Mouse (Mus musculus): Measurements from ENCODE around the gene Chit1. TPM values are rescaled to one million over a fixed set of nuclear protein-coding genes. Genes with fewer than 3 reads are reported as not detected.

Gene Chit1
- total and polyA plus RNA-seq, 3 experiments: not detected

DNA sequence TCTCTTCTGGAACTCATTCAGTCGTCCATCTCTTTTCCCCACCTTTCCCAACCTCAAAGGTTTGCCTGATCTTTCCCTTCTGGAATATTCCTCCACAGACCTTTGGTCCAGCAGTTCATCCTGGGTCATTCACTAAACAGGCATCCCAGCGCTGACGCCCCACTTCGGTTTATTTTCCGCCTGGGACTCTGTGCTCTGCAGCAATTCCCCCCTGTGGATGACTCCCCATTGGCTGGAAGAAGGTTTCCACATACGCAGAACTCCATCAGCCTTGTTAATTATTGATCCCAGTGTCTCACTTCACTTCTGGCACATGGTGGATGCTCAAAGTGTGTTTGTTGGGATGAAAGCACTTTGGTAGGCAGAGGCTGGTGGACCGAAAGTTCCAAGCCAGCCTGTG, 52.4 kb downstream of the Chit1 start:
- Histone ChIP-seq H3K9me3 (replicated peaks) (no peaks in the 10 kb centered on the region), H3K4me1 (ENCODE audit: insufficient read depth, low read depth, low read length) (peaks cover 3% of the 10 kb centered on the region; the same call in 1 of the 2 replicates), H3K27me3 (ENCODE audit: insufficient read depth, low read length) (peaks cover 42% of the 10 kb centered on the region), H3K36me3 (replicated peaks) (no peaks in the 10 kb centered on the region), H3K4me3 (ENCODE audit: low read depth, low read length) (no peak overlapping the region)
- TF ChIP-seq CTCF (IDR thresholded peaks at IDR 0.05; ENCODE audit: low read depth, low read length) (no peak), TAL1 (conservative IDR thresholded peaks at IDR 0.05; ENCODE audit: low read depth, low read length) (no peak), POLR2AphosphoS5 (IDR thresholded peaks at IDR 0.05; ENCODE audit: insufficient replicate concordance, low read depth, low read length) (no peak), GATA1 (IDR thresholded peaks at IDR 0.05; ENCODE audit: borderline replicate concordance, low read length) (no peak), GATA2 (IDR thresholded peaks at IDR 0.05; ENCODE audit: borderline replicate concordance, low read depth, low read length) (no peak)
- DNase-seq (ENCODE audit: low spot score) (no peak), ATAC-seq (ENCODE audit: extremely low read depth, insufficient number of reproducible peaks, low FRiP score, poor library complexity, severe bottlenecking) (no peak)

DNA sequence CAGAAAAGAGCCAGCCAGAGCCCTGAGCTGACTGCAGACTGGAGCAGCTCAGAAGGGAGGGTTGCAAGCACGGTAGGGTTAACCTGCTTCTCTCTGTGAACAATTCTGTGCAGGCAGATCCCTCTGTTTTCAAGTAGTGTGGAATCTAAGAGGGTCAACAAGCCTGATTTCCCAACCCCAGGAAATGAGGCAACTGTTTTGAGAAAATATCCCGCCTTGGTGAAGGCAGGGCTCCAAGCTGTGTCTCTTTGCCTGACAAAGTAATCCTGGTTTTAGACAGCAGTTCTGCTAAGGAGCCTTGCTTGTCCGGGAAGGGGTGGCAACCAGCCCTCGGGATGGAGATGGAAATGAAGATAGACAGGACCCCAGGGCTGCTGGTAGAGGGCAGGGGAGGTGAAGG, 53.4 kb downstream of the Chit1 start:
- ATAC-seq (ENCODE audit: extremely low read depth, insufficient number of reproducible peaks, low FRiP score, poor library complexity, severe bottlenecking) (no peak), DNase-seq (ENCODE audit: low spot score) (no peak)
- Histone ChIP-seq H3K9me3 (replicated peaks) (no peaks in the 10 kb centered on the region), H3K27me3 (ENCODE audit: insufficient read depth, low read length) (peaks cover 50% of the 10 kb centered on the region), H3K4me3 (ENCODE audit: low read depth, low read length) (no peak overlapping the region), H3K36me3 (replicated peaks) (no peaks in the 10 kb centered on the region), H3K4me1 (ENCODE audit: insufficient read depth, low read depth, low read length) (peaks cover 6% of the 10 kb centered on the region; the same call in 1 of the 2 replicates)
- TF ChIP-seq GATA1 (IDR thresholded peaks at IDR 0.05; ENCODE audit: borderline replicate concordance, low read length) (no peak), POLR2AphosphoS5 (IDR thresholded peaks at IDR 0.05; ENCODE audit: insufficient replicate concordance, low read depth, low read length) (no peak), TAL1 (conservative IDR thresholded peaks at IDR 0.05; ENCODE audit: low read depth, low read length) (no peak), GATA2 (IDR thresholded peaks at IDR 0.05; ENCODE audit: borderline replicate concordance, low read depth, low read length) (no peak), CTCF (IDR thresholded peaks at IDR 0.05; ENCODE audit: low read depth, low read length) (no peak)

DNA sequence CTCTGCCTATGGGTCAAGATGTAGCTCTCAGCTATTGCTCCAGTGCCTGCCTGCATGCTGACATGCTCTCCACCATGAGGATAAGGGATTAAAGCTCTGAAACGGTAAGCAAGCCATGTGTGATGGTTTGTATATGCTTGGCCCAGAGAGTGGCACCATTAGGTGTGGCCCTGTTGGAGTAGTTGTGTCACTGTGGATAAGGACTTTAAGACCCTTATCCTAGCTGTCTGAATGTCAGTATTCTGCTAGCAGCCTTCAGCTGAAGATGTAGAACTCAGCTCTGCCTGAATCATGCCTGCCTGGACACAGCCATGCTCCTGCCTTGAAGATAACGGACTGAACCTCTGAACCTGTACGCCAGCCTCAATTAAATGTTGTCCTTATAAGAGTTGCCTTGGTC, 55.5 kb downstream of the Chit1 start:
- no peak overlapping the region for H3K4me3 ChIP-seq (ENCODE audit: low read depth, low read length)
- H3K27me3 ChIP-seq (ENCODE audit: insufficient read depth, low read length): peaks cover 40% of the 10 kb centered on the region
- no peak for TF ChIP-seq POLR2AphosphoS5 (IDR thresholded peaks at IDR 0.05; ENCODE audit: insufficient replicate concordance, low read depth, low read length)
- TF ChIP-seq GATA2 (IDR thresholded peaks at IDR 0.05; ENCODE audit: borderline replicate concordance, low read depth, low read length): no peak
- no peak for TF ChIP-seq TAL1 (conservative IDR thresholded peaks at IDR 0.05; ENCODE audit: low read depth, low read length)
- TF ChIP-seq GATA1 (IDR thresholded peaks at IDR 0.05; ENCODE audit: borderline replicate concordance, low read length): no peak
- TF ChIP-seq CTCF (IDR thresholded peaks at IDR 0.05; ENCODE audit: low read depth, low read length): no peak
- H3K36me3 ChIP-seq (replicated peaks): no peaks in the 10 kb centered on the region
- H3K4me1 ChIP-seq (ENCODE audit: insufficient read depth, low read depth, low read length): peaks cover 6% of the 10 kb centered on the region; the same call in 1 of the 2 replicates
- H3K9me3 ChIP-seq (replicated peaks): no peaks in the 10 kb centered on the region
- no peak for ATAC-seq (ENCODE audit: extremely low read depth, insufficient number of reproducible peaks, low FRiP score, poor library complexity, severe bottlenecking)
- DNase-seq (ENCODE audit: low spot score): no peak

DNA sequence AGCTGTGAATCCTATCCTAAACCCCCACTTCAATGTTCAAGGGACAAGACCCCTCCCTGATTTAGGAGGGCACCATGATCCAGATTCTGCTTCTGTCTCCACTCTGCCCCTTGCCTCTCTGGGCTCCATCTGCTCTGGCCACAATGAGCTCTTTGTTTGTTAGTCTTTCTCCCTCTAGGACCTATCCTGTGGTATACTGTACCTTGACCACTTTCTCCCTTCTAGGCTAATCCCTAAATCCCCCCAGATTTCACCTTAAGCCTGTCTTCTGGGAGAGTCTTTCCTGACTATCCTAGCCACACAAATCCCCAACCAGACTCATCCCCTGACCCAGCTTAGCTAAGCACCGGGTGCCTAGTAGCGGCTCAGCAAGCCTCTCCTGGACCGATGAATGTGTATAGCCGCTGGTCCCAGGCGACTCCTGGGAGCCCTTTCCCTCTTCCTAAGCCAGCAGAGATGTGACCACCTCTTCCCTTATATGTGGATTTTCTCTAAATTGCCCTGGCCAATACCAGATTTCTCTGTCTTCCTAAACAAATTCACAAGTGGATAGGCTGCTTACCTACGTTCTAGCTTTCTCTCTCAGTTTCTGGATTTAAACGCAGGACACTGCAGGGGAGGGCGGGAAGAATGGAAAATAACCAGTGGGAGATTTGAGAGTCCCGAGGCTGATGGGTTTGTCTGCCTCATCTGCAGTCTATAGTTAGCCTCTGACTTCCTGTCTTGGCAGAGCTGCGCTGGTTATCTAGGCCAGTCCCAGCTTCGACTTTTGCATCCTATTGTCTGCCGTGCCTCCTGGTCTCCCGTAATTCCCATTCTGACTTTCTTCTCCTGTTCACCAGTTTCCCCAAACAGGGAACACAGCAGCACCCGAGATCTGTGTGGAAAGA, 56.6 kb downstream of the Chit1 start:
- ATAC-seq (ENCODE audit: extremely low read depth, insufficient number of reproducible peaks, low FRiP score, poor library complexity, severe bottlenecking) (no peak), DNase-seq (ENCODE audit: low spot score) (no peak)
- Histone ChIP-seq H3K4me3 (ENCODE audit: low read depth, low read length) (no peak overlapping the region), H3K4me1 (ENCODE audit: insufficient read depth, low read depth, low read length) (peaks cover 6% of the 10 kb centered on the region; the same call in 1 of the 2 replicates), H3K36me3 (replicated peaks) (no peaks in the 10 kb centered on the region), H3K9me3 (replicated peaks) (no peaks in the 10 kb centered on the region), H3K27me3 (ENCODE audit: insufficient read depth, low read length) (peaks cover 38% of the 10 kb centered on the region)
- no peak for TF ChIP-seq CTCF (IDR thresholded peaks at IDR 0.05; ENCODE audit: low read depth, low read length)
- TF ChIP-seq TAL1 (conservative IDR thresholded peaks at IDR 0.05; ENCODE audit: low read depth, low read length): no peak
- no peak for TF ChIP-seq GATA1 (IDR thresholded peaks at IDR 0.05; ENCODE audit: borderline replicate concordance, low read length)
- TF ChIP-seq GATA2 (IDR thresholded peaks at IDR 0.05; ENCODE audit: borderline replicate concordance, low read depth, low read length): no peak
- no peak for TF ChIP-seq POLR2AphosphoS5 (IDR thresholded peaks at IDR 0.05; ENCODE audit: insufficient replicate concordance, low read depth, low read length)

DNA sequence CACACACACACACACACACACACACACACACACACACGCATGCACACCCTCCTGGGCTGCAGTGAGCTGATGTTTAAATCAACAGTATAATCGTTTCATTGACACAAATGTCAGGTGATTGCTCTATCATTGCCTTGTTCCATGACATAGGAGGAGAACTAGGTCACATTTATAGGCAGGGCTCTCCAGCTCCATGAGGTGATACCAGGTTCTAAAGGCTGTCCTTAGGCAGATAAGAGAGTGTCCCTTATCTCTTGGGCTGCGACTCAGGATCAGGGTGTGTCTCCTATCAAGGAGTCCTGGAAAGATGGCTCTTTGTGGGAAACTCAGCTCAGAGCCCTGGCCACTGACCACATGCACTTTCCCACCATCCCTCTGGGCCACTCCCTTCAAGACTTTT, 57.5 kb downstream of the Chit1 start:
- Histone ChIP-seq H3K4me3 (ENCODE audit: low read depth, low read length) (no peak overlapping the region), H3K4me1 (ENCODE audit: insufficient read depth, low read depth, low read length) (peaks cover 6% of the 10 kb centered on the region; the same call in 1 of the 2 replicates), H3K9me3 (replicated peaks) (no peaks in the 10 kb centered on the region), H3K36me3 (replicated peaks) (no peaks in the 10 kb centered on the region), H3K27me3 (ENCODE audit: insufficient read depth, low read length) (peaks cover 38% of the 10 kb centered on the region)
- ATAC-seq (ENCODE audit: extremely low read depth, insufficient number of reproducible peaks, low FRiP score, poor library complexity, severe bottlenecking): no peak
- TF ChIP-seq CTCF (IDR thresholded peaks at IDR 0.05; ENCODE audit: low read depth, low read length) (no peak), GATA2 (IDR thresholded peaks at IDR 0.05; ENCODE audit: borderline replicate concordance, low read depth, low read length) (no peak), POLR2AphosphoS5 (IDR thresholded peaks at IDR 0.05; ENCODE audit: insufficient replicate concordance, low read depth, low read length) (no peak), TAL1 (conservative IDR thresholded peaks at IDR 0.05; ENCODE audit: low read depth, low read length) (no peak), GATA1 (IDR thresholded peaks at IDR 0.05; ENCODE audit: borderline replicate concordance, low read length) (no peak)
- DNase-seq (ENCODE audit: low spot score): no peak

DNA sequence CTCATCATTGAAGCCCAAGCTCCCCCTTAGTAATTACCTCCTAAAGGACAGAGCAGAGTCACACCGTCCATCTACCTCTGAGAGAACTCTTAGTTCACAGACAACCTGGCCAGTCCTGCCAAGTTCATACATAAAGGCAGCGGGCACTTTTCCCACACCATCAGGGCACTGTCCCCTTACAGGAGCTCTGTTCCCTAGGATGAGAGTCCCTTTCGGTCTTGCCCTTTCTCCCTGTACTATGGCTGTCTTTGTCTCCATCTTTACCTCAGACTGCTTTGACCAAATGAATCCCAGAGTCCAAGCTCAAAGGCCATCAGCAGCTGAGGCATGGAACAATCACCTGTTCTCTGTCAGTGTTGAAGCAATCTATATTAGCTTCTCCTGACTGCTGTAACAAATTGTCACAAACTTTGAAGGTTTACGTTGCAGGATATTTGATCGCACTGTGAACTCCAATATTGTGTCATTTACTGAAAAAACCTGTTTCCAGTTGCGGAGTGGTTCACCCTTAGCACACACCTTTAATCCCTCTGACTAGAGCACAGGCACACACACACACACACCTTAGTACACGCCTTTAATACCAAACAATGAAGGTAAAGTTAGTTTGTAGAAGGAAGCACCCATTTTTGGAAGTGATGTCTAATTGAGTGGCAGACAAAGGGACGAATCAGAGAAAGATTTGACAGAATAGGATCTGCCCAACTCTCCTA, 58.1 kb downstream of the Chit1 start:
- Histone ChIP-seq H3K27me3 (ENCODE audit: insufficient read depth, low read length) (peaks cover 33% of the 10 kb centered on the region), H3K9me3 (replicated peaks) (no peaks in the 10 kb centered on the region), H3K4me1 (ENCODE audit: insufficient read depth, low read depth, low read length) (peaks cover 6% of the 10 kb centered on the region; the same call in 1 of the 2 replicates), H3K36me3 (replicated peaks) (no peaks in the 10 kb centered on the region), H3K4me3 (ENCODE audit: low read depth, low read length) (no peak overlapping the region)
- ATAC-seq (ENCODE audit: extremely low read depth, insufficient number of reproducible peaks, low FRiP score, poor library complexity, severe bottlenecking) (no peak), DNase-seq (ENCODE audit: low spot score) (no peak)
- TF ChIP-seq TAL1 (conservative IDR thresholded peaks at IDR 0.05; ENCODE audit: low read depth, low read length): no peak
- TF ChIP-seq GATA2 (IDR thresholded peaks at IDR 0.05; ENCODE audit: borderline replicate concordance, low read depth, low read length): no peak
- TF ChIP-seq CTCF (IDR thresholded peaks at IDR 0.05; ENCODE audit: low read depth, low read length): no peak
- TF ChIP-seq POLR2AphosphoS5 (IDR thresholded peaks at IDR 0.05; ENCODE audit: insufficient replicate concordance, low read depth, low read length): no peak
- no peak for TF ChIP-seq GATA1 (IDR thresholded peaks at IDR 0.05; ENCODE audit: borderline replicate concordance, low read length)

Measured in G1E (cell line).